Mouse (Mus musculus): ENCODE results near the gene Zfand2b. TPM values are rescaled to one million over a fixed set of nuclear protein-coding genes. Genes with fewer than 3 reads are reported as not detected.

Zfand2b gene
- polyA plus RNA-seq, 1 experiment from 2014 or later, result 47.8 TPM

DNA sequence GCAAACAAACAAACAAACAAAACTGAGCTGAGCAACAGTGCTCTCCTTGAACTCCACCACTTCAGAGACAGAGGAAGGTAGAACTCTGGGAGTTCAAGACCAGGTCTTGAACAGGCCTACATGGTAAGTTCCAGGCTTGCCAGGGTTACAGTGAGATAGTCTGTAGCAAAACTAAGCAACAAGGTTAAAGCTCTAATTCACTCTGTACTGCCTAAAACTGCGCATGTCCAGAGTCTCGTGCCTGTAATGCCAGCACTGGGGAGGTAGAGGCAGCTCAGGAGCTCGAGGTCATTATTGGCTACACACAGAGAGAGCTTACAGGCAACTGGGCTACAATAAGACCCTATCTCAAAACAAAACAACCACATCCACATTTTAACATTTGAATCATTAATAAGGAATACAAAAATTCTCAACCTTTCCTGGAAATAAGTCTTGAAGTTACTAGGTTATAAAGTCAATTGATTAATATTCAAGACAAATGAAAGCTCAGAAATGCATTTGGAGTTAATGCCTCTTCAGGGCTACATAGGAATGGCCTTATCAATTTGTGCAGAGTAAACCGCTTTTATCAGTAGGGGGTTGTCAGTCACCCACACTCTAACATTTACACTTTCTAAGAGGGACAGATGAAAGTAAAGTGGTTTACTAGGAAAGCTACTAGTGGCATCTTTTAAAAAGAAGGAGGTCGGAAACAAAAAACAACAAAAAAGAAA is 8.7 kb upstream of the Zfand2b start:
- no peak for DNase-seq (ENCODE audit: low spot score)

DNA sequence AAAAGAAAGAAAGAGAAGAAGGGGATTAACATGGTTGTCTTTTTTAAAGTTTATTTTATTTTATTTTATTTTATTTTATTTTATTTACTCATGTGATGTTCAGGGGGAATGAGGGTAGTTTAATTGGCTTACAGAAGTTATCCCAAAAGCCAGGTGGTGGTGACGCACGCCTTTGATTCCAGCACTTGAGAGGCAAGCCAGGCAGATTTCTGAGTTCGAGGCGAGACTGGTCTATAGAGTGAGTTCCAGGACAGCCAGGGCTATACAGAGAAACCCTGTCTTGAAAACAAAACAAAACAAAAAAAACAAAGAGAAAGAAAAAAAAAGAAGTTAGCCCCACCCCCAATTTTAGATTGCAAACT is 8.2 kb upstream of the Zfand2b start:
- no peak for DNase-seq (ENCODE audit: low spot score)

GRCm38 (mm10) chr1:75168093-75168471 is 364 bp upstream of the Zfand2b start:
- DNase-seq (ENCODE audit: low spot score), result no peak

GRCm38 (mm10) chr1:75179334-75180104 is 11.1 kb downstream of the Zfand2b start:
- DNase-seq (ENCODE audit: low spot score), result peak; percentile 13

- DNase-seq (ENCODE audit: low spot score), result peak; percentile 90
Observed at GRCm38 (mm10) chr1:75180105-75180590, 11.7 kb downstream of the Zfand2b start, which contains the start of gene Abcb6. Abcb6 (minus strand) TSS chr1:75180392.

DNA sequence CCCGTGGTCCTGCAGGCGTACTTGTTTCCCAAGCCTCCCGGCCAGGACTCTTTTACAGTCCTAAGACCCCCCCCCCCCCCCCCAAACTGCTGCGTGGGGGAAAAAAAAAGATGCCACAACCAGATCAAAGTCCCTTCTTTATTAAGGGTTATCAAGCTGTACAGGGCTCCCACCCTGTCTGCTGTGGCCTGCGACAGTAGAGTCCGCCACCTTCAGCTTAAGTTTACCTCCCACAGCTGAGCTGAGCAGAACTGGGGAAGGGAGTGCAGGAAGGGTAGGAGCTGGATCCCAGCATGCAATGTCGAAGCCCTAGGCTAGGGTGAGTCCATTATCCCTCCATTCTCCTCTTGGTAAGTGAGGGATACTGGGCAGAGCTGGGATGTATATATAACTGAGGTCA is 12.3 kb downstream of the Zfand2b start:
- no peak for DNase-seq (ENCODE audit: low spot score)

DNA sequence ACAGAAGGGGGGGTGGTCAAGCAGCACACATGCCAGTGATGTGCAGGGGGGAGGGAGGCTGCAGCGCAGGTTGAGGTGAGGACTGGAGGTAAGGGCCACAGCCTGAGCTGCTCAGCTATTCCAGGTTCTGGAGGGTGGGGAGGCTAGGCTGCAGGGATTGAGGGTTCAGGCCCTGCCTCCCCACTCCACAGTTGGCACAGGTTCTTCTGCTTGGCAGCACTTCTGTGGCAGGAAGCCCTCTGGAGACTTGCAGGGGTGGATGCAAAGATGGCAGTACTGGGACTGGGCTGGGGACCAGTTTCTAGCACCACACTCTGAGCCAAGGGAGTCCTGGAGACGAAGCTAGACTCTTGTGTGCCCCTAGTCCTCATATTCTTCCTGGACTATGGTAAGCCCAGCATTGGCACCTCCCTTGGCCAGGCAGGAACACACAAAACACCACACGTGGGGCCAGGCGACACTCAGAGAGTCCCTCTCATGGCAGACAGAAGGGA is 13.0 kb downstream of the Zfand2b start:
- DNase-seq (ENCODE audit: low spot score), result no peak

DNA sequence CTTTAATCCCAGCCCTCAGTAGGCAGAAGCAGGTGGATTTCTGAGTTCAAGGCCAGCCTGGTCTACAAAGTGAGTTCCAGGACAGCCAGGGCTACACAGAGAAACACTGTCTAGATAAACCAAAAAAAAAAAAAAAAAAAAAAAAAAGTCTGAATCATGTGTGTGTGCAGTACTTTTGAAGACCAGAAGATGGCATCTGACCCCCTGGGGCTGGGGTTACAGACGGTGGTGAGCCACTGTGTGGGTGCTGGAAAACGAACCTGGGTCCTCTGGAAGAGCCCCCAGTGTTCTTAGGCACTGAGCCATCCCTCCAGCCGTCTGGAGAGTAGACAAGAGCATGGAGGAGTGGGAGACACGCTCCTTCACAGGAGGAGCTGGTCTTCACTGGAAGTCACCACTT is 13.7 kb downstream of the Zfand2b start:
- DNase-seq (ENCODE audit: low spot score), result no peak

GRCm38 (mm10) chr1:75185495-75185894 is 17.0 kb downstream of the Zfand2b start:
- DNase-seq (ENCODE audit: low spot score), result no peak

GRCm38 (mm10) chr1:75187126-75187525 is 18.7 kb downstream of the Zfand2b start:
- DNase-seq (ENCODE audit: low spot score), result no peak

GRCm38 (mm10) chr1:75187914-75188483 is 19.6 kb downstream of the Zfand2b start:
- DNase-seq (ENCODE audit: low spot score), result no peak

- DNase-seq (ENCODE audit: low spot score), result no peak
Observed at GRCm38 (mm10) chr1:75190577-75190976, 22.1 kb downstream of the Zfand2b start.

GRCm38 (mm10) chr1:75191258-75191621 is 22.8 kb downstream of the Zfand2b start:
- no peak for DNase-seq (ENCODE audit: low spot score)

DNA sequence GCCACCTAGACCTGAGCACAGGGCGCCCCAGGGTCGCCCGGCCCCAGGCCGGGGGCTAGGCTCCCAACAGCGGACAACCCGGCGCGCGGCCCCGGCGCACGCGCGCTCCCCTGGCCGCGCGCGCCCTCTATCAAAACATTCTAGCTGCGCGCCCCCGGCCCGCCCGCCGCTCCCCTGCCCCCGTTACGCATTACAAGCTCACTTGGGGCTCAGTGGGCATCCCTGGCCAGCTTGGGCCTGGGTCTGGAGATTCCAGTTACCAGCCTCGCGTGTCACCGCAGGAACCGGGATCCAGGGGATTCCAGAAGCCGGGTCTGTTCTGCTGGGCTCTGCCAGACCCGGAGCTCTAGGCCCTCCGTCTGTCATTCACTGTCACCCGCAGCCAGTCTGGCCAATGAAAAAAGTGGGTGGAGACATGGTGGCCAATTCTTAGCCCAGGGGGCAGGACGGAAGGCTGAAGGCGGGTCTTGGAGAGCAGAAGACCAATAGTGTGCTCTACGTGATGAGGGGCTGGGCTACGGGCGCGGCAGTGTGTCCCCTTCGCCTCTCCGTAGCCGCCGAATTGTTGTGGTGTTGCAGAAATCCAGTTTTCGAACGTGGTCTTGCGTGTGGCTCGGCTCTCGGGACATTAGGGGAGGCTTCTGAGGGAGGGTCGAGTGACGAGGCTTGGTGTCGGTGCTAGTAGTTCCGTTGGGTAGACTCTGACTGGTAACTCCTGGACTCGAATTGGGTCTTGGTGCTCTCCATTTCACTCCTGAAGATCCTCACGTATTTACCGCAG is 23.4 kb downstream of the Zfand2b start, which contains the start of the genes Ankzf1 and Atg9a:
Ankzf1 (plus strand) TSS at position 530 of the 781 bp plus-strand sequence.
Atg9a (minus strand) TSS at position 575 of the 781 bp plus-strand sequence.
- DNase-seq (ENCODE audit: low spot score), result peak; percentile 98

GRCm38 (mm10) chr1:75192452-75192851 is 24.0 kb downstream of the Zfand2b start:
- peak; percentile 18 for DNase-seq (ENCODE audit: low spot score)

DNA sequence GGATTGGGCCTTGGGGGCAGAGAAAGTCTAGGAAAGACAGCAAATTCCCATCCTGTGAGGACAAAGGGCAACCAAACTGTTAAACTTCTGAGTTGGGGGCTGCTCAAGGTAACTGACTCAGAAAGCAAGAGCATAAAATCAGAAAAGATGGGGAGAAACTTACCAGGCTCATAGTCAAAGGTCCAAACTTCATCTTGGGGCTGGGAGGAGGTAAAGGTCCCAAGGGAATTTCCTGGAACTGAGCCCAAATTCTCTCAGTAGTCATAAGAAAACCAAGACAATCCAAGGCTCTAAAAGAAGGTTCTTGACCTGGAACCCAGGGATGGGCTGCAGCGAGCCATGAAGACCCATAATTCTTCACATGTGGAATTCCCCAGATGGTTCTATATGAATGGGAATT is 32.8 kb downstream of the Zfand2b start:
- no peak for DNase-seq (ENCODE audit: low spot score)

DNA sequence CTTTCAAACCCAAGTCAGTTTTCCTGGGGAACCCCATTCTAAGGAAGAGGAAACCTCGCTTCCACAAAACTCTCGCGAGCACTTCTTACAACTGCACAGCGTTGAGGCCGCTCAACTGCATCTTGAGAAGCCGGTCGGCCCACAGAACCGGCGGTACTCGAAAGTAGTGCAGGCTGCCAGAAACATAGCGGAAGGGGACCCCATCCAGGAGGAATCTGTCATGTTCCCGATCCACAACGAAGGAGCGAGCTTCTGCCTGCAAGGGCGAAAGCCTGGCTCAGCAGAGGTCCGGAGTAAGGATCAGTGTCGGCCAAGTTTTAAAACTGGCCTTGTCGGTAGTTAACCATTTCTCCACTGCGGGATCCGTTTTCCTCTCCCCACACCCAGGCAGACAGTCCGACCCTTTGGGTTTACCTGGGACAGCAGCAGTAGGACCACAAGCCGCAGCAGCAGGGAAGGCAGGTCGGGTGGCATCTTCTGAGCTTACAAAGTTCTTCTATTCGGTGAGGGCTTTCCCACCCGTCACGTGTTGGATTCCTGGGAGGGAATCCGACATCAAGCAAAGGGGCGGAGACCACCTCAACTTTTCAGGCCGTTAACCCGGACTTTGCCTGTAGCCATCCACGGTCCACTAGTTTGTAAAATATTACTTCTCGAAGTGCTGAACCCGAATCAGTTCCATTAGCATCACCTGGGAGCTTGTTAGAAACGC is 40.7 kb downstream of the Zfand2b start:
- peak; percentile 42 for DNase-seq (ENCODE audit: low spot score)

DNA sequence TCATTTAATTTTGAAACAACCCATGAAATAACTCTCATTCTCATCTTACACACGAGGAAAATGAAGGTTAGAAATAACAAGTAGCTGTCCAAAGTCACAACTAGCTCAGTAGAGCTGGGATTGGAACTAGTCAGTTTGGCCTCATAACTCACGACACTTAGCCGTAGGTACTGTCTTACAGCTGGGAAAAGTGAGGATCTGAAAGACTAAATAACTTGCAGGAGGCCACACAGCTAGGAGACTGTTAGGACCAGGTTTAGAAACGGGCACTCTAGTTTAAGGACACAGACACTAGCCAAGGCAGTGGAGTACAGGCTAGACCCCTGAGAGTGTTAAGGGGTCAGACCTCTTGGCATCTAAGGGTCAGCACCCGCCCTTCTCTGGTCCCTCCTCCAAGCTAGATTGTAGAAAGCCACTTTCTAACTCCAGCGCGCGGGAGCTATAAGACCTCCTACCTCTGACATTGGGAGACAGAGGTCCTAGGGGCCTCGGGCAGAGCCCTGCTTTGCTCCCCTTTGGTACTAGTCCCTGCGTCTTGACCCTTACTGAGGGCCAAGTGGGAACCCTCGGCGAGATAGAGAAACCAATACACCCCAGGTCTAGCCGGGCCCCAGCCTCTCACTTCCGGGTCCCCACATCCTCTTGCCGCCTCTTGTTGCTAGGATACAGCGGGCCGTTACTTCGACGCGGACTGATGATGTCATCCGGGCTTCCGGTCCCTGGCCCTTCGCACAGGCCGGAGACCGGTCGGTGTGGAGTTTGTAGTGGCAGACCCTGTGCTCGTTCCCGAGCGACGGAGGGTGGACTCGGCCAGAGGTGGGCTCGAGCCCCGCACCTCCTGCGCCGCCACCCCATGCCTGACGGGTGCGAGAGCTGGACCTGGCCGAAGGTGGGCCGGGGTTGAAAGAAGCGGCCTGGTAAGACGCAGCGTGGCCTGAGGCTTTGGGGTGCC is 42.0 kb downstream of the Zfand2b start, which contains the start of the genes Glb1l and Stk16:
Glb1l (minus strand) TSS at position 678 of the 952 bp plus-strand sequence.
Stk16 (plus strand) TSS at position 703 of the 952 bp plus-strand sequence.
- peak; percentile 95 for DNase-seq (ENCODE audit: low spot score)

DNA sequence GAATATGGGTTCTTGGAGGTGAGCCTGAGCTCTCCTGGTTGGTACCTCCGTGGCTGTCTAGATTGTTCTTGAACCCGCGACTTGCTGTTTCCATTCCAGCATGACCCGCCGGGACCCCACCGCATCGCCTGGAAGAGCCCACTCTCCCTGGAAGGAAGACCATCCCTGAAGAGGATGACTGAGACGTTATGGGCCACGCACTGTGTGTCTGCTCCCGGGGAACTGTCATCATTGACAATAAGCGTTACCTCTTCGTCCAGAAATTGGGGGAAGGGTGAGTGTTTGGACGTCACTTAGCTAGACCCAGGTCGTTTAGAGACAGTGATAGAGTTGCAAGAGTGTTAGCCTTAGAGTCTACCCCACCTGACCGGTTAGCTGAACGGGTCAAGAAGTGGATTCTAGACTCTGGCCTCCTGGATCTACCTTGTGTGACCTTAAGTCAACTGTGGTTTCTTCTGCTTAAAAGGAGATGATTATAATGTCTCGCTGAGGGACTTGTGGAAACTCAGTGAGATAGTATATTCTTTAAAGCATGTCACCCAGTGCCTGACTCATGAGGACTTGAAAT is 42.8 kb downstream of the Zfand2b start:
- no peak for DNase-seq (ENCODE audit: low spot score)

All from thymus, postnatal 0 days (tissue).